ENCODE assay signal across 1 mouse cellular context in the genomic region with DNA sequence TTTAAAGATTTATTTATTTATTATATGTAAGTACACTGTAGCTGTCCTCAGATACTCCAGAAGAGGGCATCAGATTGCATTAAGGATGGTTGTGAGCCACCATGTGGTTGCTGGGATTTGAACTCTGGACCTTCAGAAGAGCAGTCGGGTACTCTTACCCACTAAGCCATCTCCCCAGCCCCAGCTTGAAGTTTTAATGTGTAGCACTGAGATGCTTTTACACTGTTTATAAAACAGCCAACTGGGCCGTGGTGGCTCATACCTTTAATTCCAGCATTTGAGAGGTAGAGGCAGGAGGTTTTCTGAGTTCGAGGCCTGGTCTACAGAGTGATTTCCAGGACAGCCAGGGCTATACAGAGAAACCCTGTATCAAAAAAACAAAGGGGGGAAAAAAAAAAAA. TPM values are rescaled to one million over a fixed set of nuclear protein-coding genes. Genes with fewer than 3 reads are reported as not detected.
"Had no signal": no experiment of that assay in that cellular context is flagged by ENCODE, and none has a peak within 500 bp of the region (broad histone marks: within the 10 kb centered on the region; RNA-seq: fewer than 3 reads in every experiment).

No protein-coding gene starts in this region.

RNA-seq across cellular contexts. Expression of gene Zfp786, which starts 27.1 kb away (rescaled TPM):
- polyA plus RNA-seq: erythroblast, embryonic 14.5 days had no signal
